Mouse (Mus musculus): ENCODE measurements around the gene Zfp346.

DNA sequence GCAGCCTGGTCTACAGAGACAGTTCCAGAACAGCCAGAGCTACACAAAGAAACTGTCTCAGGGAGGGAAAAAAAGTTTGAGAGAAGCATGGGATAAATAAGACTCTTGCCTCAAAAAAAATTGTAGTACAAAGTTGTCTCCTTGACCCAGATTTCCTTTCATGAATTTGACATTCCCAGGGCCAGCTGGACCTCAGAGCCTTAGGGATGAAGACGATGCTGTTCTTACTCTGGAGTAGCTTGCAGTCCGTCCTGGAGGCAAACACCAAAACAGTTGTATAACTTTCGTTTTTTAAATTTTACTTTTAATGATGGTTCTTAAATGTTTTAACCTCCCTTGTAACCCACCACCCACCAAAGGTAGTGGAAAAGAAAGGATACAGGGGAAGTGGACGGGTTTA lies 2.0 kb downstream of the Zfp346 start:
- TF ChIP-seq POLR2A (IDR thresholded peaks at IDR 0.05; ENCODE audit: insufficient read depth, low read depth, low read length) (no peak), CTCF (IDR thresholded peaks at IDR 0.05; ENCODE audit: insufficient read depth, low read depth, low read length) (no peak)

Data from olfactory bulb, adult 2 months (tissue).